Mouse (Mus musculus) left cerebral cortex, adult 2 months (tissue): Measurements from ENCODE around the gene Zfp574. TPM values are rescaled to one million over a fixed set of nuclear protein-coding genes. Genes with fewer than 3 reads are reported as not detected.

Source experiments
- DNase-seq, 2 experiments: peaks; one replicate each; pipeline ENCODE4 v3.0.0; 2021 to 2022; ENCODE audit warnings: low spot score in 2 of 2, mixed read lengths in 1 of 2; ENCODE audit errors: extremely low spot score in 1 of 2
- H3K27ac ChIP-seq: fragments of 200-600 bp; 2 replicates; pipeline ENCODE4 v1.8.1; 2022
- H3K4me3 ChIP-seq: fragments of 200-600 bp; 2 replicates; pipeline ENCODE4 v1.8.1; 2022
- CTCF ChIP-seq: fragments of 200-600 bp; IDR thresholded peaks from 2 replicates; pipeline ENCODE4 v1.8.1; 2022; ENCODE audit warnings: antibody characterized with exemption, mild to moderate bottlenecking, moderate library complexity
- intact Hi-C: fragments of 180-260 bp; cut with DNase I; formaldehyde crosslinking; loops from one replicate; pipeline ENCODE4 v1.15.1; 2025
- total RNA-seq, 2 experiments: library from RNA; stranded (reverse); gene quantifications; 2 replicates each; pipeline ENCODE4 v1.2.3; 2021

Zfp574 gene
- total RNA-seq, 2 experiments from 2014 or later, result 37.1 to 37.7 TPM

GRCm38 (mm10) chr7:25073924-25074323, 1.6 kb downstream of the Zfp574 start:
- TF ChIP-seq CTCF, result no peak

GRCm38 (mm10) chr7:25076296-25076662, 3.9 kb downstream of the Zfp574 start:
- DNase-seq, result no peak
- no peak for TF ChIP-seq CTCF
- intact Hi-C loops, result loop anchor here (10.0 kb wide), 1 partner anchor 191 kb away; the partner anchor contains the start of gene Rps19
- H3K27ac ChIP-seq, result peak overlapping the region; percentile 96
- peak overlapping the region; percentile 57 for H3K4me3 ChIP-seq

More at GRCm38 (mm10) chr7:25073924-25074323, 1.6 kb downstream of the Zfp574 start:
- peak overlapping the region; percentile 98 for H3K27ac ChIP-seq
- H3K4me3 ChIP-seq, result no peak overlapping the region
- DNase-seq, result peak; percentile 57 to 67
- intact Hi-C loops, result loop anchor here (2.0 to 10.0 kb wide), 2 partner anchors 65 to 189 kb away; partner anchors contain the start of gene Rps19

DNA sequence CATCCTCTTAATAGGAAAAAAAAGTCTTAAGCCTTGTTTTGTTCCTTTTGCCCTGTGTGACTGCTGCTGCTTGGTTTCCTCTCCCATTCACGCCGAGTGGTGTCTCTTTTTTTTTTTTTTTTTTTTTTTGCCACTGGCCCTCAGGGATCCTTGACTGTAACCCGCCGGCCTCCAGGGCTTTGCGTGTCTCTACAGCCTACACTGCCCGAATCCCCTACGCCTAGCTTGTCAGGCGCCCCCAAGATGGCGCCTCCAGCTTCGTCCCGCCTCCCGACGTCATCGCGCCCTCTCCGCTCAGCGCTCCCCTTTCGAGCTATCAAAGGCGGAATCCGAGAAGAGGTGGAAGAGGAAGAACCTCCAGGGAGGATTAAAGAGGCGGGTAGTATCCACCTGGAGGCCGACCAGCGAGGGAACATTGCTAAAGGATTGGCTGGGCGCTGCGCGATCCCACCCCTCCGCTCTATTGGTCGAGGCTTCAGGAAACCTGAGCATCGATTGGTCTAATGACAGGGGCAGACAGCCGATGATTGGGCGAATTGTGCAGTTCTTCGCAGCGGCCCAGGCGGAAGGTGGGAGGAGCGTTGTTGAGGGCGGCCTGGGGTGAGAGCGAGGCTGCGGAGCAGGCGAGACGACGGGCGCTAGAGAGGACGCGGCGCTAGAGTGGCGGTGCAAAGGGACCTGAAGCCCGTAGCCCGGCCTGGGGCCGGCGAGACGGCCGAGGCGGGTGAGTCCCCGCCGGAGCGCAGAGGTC, 4.5 kb downstream of the Zfp574 start:
- Histone ChIP-seq H3K4me3 (peak overlapping the region; percentile 80), H3K27ac (peak overlapping the region; percentile 96)
- TF ChIP-seq CTCF, result no peak; the same call in 1 of the 2 replicates
- peak; percentile 94 to 97 for DNase-seq
- intact Hi-C loops, result loop anchor here (10.0 kb wide), 1 partner anchor 192 kb away; the partner anchor contains the start of gene Rps19

- peak overlapping the region; percentile 80 for H3K4me3 ChIP-seq
- intact Hi-C loops, result loop anchor here (10.0 kb wide), 1 partner anchor 193 kb away; the partner anchor contains the start of gene Rps19
- no peak for TF ChIP-seq CTCF
- no peak for DNase-seq
- H3K27ac ChIP-seq, result peak overlapping the region; percentile 85
Measured at GRCm38 (mm10) chr7:25077414-25077755, 5.0 kb downstream of the Zfp574 start.

- Histone ChIP-seq H3K4me3 (no peak overlapping the region), H3K27ac (no peak overlapping the region)
- intact Hi-C loops, result loop anchor here (10.0 kb wide), 1 partner anchor 195 kb away; the partner anchor contains the start of gene Rps19
- TF ChIP-seq CTCF, result no peak
- DNase-seq, result no peak
Measured at GRCm38 (mm10) chr7:25079496-25080026, 7.2 kb downstream of the Zfp574 start.

DNA sequence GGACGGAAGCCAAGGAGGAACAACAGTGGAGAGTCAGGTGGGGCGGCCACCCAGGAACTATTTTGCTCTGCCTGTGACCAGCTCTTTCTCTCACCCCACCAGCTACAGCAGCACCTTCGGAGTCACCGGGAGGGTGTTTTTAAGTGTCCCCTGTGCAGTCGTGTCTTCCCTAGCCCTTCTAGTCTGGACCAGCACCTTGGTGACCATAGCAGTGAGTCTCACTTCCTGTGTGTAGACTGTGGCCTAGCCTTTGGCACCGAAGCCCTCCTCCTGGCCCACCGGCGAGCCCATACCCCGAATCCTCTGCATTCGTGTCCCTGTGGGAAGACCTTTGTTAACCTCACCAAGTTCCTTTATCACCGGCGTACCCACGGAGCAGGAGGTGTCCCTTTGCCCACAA, 8.1 kb downstream of the Zfp574 start:
- intact Hi-C loops, result no loop called here
- no peak for DNase-seq
- no peak for TF ChIP-seq CTCF
- H3K4me3 ChIP-seq, result no peak overlapping the region
- H3K27ac ChIP-seq, result no peak overlapping the region

DNA sequence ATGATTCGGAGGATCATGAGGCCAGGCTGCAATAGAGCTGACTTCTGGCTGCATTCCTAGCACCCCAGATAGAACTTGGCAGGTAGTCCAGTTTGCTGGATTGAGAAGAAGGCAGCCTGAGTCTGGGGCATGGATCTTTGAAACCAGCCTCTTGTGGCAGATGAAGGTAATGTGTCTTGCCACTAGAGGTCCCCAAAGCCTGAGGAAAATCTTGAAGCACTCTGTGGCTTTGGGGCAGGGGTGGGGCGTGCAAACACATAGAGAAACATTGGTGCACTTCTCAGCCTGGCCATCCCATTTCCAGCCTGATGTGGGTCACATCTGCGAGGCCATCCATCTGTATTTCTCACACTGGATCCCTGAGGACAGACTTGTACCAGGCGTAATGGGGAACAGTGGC, 10.1 kb downstream of the Zfp574 start:
- Histone ChIP-seq H3K4me3 (no peak overlapping the region), H3K27ac (no peak overlapping the region)
- TF ChIP-seq CTCF, result peak; percentile 75
- peak in 1 of 2 experiments; percentile 33 for DNase-seq
- intact Hi-C loops, result no loop called here

DNA sequence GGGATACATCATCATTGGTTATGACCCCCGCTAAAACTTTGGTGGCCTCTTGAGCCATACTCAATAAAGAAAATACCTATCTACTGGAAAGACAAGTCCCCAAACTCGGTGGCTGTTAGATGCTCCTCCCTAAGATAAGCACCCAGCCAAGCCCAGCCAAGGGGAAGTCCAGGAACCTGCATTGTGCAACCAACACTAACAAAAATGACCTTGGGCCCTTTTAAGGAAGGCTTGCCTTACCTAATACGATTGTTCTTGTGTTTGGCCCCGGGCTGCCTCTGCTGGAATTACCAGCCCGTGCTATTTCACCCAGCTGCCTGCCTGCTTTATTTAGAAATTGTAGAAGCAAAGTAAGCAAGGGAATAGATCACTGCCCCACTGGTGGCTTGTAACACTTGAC, 12.3 kb downstream of the Zfp574 start:
- TF ChIP-seq CTCF, result no peak
- Histone ChIP-seq H3K4me3 (no peak overlapping the region), H3K27ac (no peak overlapping the region)
- intact Hi-C loops, result no loop called here
- no peak for DNase-seq

DNA sequence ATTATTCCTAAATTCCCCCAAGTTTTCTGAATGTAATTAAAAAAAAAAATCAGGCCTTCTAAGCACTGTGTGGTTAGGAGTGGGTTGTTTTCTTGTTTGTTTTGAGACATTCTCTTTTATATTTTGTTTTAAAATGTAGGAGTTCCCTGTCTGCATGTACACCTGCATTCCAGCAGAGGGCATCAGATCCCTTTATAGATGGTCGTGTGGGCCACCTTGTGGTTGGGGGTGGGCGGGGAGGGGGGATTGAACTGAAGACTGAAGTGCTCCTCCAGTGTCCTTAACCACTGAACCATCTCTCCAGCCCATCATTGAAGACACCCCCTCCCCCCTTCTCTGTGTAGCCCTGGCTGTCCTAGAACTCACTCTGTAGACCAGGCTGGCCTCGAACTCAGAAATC, 14.3 kb downstream of the Zfp574 start:
- Histone ChIP-seq H3K27ac (no peak overlapping the region), H3K4me3 (no peak overlapping the region)
- no peak for DNase-seq
- TF ChIP-seq CTCF, result peak; percentile 57
- intact Hi-C loops, result no loop called here

- intact Hi-C loops, result no loop called here
- no peak for TF ChIP-seq CTCF
- Histone ChIP-seq H3K4me3 (no peak overlapping the region), H3K27ac (no peak overlapping the region)
- DNase-seq, result no peak
Measured at GRCm38 (mm10) chr7:25087256-25087912, 15.0 kb downstream of the Zfp574 start.

GRCm38 (mm10) chr7:25087972-25088371, 15.6 kb downstream of the Zfp574 start:
- intact Hi-C loops, result no loop called here
- no peak overlapping the region for H3K4me3 ChIP-seq
- no peak for DNase-seq
- no peak for TF ChIP-seq CTCF
- H3K27ac ChIP-seq, result no peak overlapping the region

DNA sequence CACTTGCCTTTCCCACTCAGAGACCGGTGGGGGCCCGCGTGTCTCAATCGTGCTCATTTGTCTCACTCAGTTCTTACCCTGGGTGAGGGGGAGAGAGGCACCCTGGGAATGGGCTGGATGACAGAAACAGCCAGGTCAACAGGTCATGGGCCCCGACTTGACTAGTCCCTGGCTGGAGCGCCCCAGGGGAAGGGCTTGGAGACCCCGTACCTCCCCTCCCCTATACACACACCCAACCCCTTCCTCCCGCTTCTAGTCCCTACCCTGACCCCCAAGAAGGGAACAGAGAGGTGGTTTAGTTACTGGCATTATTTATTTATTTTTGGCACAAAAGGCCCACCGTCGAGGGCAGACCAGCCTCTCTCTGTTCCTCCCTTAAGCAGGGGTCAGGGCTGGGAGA, 16.2 kb downstream of the Zfp574 start:
- no peak overlapping the region for H3K4me3 ChIP-seq
- no peak for DNase-seq
- no peak overlapping the region for H3K27ac ChIP-seq
- no peak for TF ChIP-seq CTCF
- intact Hi-C loops, result no loop called here
